Mouse (Mus musculus): ENCODE results near the gene Lrrc27. TPM values are rescaled to one million over a fixed set of nuclear protein-coding genes. Genes with fewer than 3 reads are reported as not detected.

Gene Lrrc27
- polyA plus RNA-seq, 1 experiment from 2014 or later = 4.7 TPM

- ATAC-seq (replicated peaks; ENCODE audit: low FRiP score, low TSS enrichment, low read depth) (no peak), DNase-seq (ENCODE audit: low spot score) (peak; percentile 28)
- Histone ChIP-seq H3K4me3 (ENCODE audit: low read depth, low read length) (no peak overlapping the region), H3K27ac (ENCODE audit: low read depth) (no peak overlapping the region), H3K4me1 (replicated peaks; ENCODE audit: control insufficient read depth, insufficient read depth, low read length) (no peaks in the 10 kb centered on the region), H3K36me3 (ENCODE audit: control insufficient read depth, insufficient read depth, low read length) (no peaks in the 10 kb centered on the region), H3K9me3 (ENCODE audit: control insufficient read depth, low read length) (no peaks in the 10 kb centered on the region), H3K4me2 (ENCODE audit: low read length) (no peak overlapping the region), H3K9ac (ENCODE audit: low read length) (no peak overlapping the region), H3K27me3 (replicated peaks; ENCODE audit: control insufficient read depth, insufficient read depth, low read length) (no peaks in the 10 kb centered on the region)
- 56% methylated on average over 6 of the region's 6 CpGs for WGBS
Measured at GRCm38 (mm10) chr7:139201209-139201608, 11.6 kb upstream of the Lrrc27 start.

DNA sequence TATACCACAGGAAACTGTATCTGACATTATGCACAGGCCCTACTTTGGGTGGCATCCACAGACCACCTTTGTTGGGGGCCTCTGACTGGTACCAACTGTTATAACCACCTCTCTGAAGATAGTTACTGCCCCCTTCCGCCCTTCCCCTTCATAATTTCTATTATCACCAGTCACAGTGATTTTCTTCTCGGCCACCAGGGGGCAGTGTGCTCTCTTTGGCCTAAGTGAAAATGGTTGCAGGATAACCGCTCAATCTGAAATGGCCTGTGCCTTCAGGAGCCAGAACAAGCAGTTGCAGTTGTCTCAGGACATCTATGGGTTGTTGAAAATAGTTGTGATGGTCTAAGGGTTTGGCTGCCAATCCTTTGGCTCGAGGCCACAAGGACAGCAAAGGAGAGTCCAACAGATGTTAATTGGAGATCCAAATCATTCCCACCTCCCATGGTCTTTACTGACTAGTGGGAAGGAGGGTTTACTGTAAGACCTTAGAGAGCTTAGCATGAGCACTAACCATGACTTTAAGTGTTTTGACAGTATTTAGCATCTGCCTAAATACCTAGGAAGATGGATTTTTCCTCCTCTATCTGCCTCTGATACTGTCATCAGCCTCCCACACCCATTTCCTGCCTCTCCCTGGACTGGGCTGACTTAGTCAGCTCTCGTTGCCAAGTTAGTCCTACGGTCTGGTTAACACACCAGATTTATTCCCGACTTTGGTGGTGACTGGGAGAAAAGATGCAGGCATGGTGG is 4.6 kb upstream of the Lrrc27 start:
- Histone ChIP-seq H3K9ac (ENCODE audit: low read length) (no peak overlapping the region), H3K9me3 (ENCODE audit: control insufficient read depth, low read length) (no peaks in the 10 kb centered on the region), H3K4me1 (replicated peaks; ENCODE audit: control insufficient read depth, insufficient read depth, low read length) (peaks cover 6% of the 10 kb centered on the region), H3K27me3 (replicated peaks; ENCODE audit: control insufficient read depth, insufficient read depth, low read length) (no peaks in the 10 kb centered on the region), H3K36me3 (ENCODE audit: control insufficient read depth, insufficient read depth, low read length) (no peaks in the 10 kb centered on the region), H3K4me2 (ENCODE audit: low read length) (no peak overlapping the region), H3K27ac (ENCODE audit: low read depth) (no peak overlapping the region), H3K4me3 (ENCODE audit: low read depth, low read length) (no peak overlapping the region)
- ATAC-seq (replicated peaks; ENCODE audit: low FRiP score, low TSS enrichment, low read depth) = no peak
- peak; percentile 70 for DNase-seq (ENCODE audit: low spot score)
- 21% methylated on average over 7 of the region's 7 CpGs for WGBS

GRCm38 (mm10) chr7:139208773-139209095 is 4.1 kb upstream of the Lrrc27 start:
- DNase-seq (ENCODE audit: low spot score) (peak; percentile 31), ATAC-seq (replicated peaks; ENCODE audit: low FRiP score, low TSS enrichment, low read depth) (no peak)
- Histone ChIP-seq H3K4me1 (replicated peaks; ENCODE audit: control insufficient read depth, insufficient read depth, low read length) (peaks cover 8% of the 10 kb centered on the region), H3K27me3 (replicated peaks; ENCODE audit: control insufficient read depth, insufficient read depth, low read length) (no peaks in the 10 kb centered on the region), H3K36me3 (ENCODE audit: control insufficient read depth, insufficient read depth, low read length) (no peaks in the 10 kb centered on the region), H3K4me2 (ENCODE audit: low read length) (no peak overlapping the region), H3K9me3 (ENCODE audit: control insufficient read depth, low read length) (no peaks in the 10 kb centered on the region), H3K4me3 (ENCODE audit: low read depth, low read length) (no peak overlapping the region), H3K27ac (ENCODE audit: low read depth) (no peak overlapping the region), H3K9ac (ENCODE audit: low read length) (no peak overlapping the region)
- WGBS = 71% methylated on average over 4 of the region's 4 CpGs

DNA sequence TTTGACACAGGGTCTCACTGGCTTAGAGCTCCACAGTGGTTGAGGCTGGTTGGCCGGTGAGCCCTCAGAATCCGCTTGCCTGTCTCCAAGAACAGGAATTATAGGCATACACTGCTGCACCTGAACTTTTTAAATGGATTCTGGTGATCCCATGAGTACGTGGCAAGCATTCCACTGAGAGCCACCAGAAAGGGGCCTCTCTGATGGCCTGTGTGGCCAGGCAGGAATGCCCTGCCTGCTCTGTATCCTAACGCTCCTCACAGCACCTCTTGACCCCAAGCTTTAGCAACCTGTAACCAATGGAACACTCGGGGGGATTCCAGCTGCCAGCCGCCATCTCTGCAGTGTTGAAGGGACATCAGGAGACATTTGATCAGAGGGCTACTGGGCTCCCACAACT is 1.0 kb upstream of the Lrrc27 start:
- ATAC-seq (replicated peaks; ENCODE audit: low FRiP score, low TSS enrichment, low read depth) (no peak), DNase-seq (ENCODE audit: low spot score) (peak; percentile 47)
- Histone ChIP-seq H3K36me3 (ENCODE audit: control insufficient read depth, insufficient read depth, low read length) (no peaks in the 10 kb centered on the region), H3K9me3 (ENCODE audit: control insufficient read depth, low read length) (no peaks in the 10 kb centered on the region), H3K4me1 (replicated peaks; ENCODE audit: control insufficient read depth, insufficient read depth, low read length) (peaks cover 10% of the 10 kb centered on the region), H3K4me2 (ENCODE audit: low read length) (no peak overlapping the region), H3K27me3 (replicated peaks; ENCODE audit: control insufficient read depth, insufficient read depth, low read length) (no peaks in the 10 kb centered on the region), H3K9ac (ENCODE audit: low read length) (no peak overlapping the region), H3K4me3 (ENCODE audit: low read depth, low read length) (no peak overlapping the region), H3K27ac (ENCODE audit: low read depth) (no peak overlapping the region)
- 79% methylated on average over 6 of the region's 6 CpGs for WGBS

DNA sequence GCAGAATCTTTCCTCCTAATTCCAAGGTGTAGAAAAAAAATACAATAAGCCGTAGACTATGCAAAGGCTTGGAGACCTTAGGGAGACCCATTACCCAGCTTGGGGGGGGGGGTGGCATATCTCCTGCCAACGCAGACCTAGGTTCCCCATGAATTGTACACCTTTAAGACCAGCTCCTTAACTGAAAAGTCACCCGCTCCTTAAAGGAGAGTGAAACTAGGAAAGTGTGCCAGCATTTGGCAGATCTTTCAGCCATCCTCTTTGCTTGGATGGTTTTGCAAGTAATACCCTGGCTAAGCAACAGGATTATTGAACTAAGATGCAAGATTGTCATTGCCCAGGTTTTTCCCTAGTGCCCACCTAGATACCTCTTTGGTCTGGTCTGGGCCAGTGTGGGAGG is 963 bp downstream of the Lrrc27 start:
- no peak for ATAC-seq (replicated peaks; ENCODE audit: low FRiP score, low TSS enrichment, low read depth)

DNA sequence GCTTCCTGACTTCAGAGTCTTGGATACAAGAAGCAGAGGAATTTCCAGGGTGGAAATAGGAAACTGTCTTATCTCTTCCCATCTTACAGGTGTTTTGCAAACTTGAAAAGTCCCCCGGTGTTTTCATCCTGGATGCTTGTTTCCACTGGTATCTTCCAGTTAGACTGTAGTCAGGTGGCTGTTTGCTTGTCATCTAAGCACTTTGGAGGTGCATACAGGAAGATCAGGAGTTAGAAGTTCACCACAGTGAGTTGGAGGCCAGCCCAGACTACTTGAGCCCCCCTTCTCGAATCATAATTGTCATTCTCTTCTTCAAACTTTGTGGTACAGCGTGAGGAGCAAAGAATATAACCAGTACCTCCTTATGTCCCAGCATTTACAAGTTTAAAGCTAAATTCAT is 1.4 kb downstream of the Lrrc27 start:
- Histone ChIP-seq H3K36me3 (ENCODE audit: control insufficient read depth, insufficient read depth, low read length) (no peaks in the 10 kb centered on the region), H3K27me3 (replicated peaks; ENCODE audit: control insufficient read depth, insufficient read depth, low read length) (no peaks in the 10 kb centered on the region), H3K4me1 (replicated peaks; ENCODE audit: control insufficient read depth, insufficient read depth, low read length) (peaks cover 10% of the 10 kb centered on the region), H3K4me3 (ENCODE audit: low read depth, low read length) (no peak overlapping the region), H3K27ac (ENCODE audit: low read depth) (no peak overlapping the region), H3K4me2 (ENCODE audit: low read length) (no peak overlapping the region), H3K9ac (ENCODE audit: low read length) (no peak overlapping the region), H3K9me3 (ENCODE audit: control insufficient read depth, low read length) (no peaks in the 10 kb centered on the region)
- WGBS = 77% methylated on average over 3 of the region's 3 CpGs
- ATAC-seq (replicated peaks; ENCODE audit: low FRiP score, low TSS enrichment, low read depth) (no peak), DNase-seq (ENCODE audit: low spot score) (peak; percentile 1)

More for the DNA sequence above, 963 bp downstream of the Lrrc27 start:
- DNase-seq (ENCODE audit: low spot score) = peak; percentile 46
- peak overlapping the region; percentile 49 for H3K9ac ChIP-seq (ENCODE audit: low read length)
- WGBS = 78% methylated on average over 3 of the region's 3 CpGs
- peak overlapping the region; percentile 53 for H3K4me3 ChIP-seq (ENCODE audit: low read depth, low read length)
- no peaks in the 10 kb centered on the region for H3K27me3 ChIP-seq (replicated peaks; ENCODE audit: control insufficient read depth, insufficient read depth, low read length)
- peaks cover 10% of the 10 kb centered on the region for H3K4me1 ChIP-seq (replicated peaks; ENCODE audit: control insufficient read depth, insufficient read depth, low read length)
- H3K27ac ChIP-seq (ENCODE audit: low read depth) = 0 out of 2 replicates have a peak overlapping the region, but pooled peaks have one; percentile 29
- no peaks in the 10 kb centered on the region for H3K36me3 ChIP-seq (ENCODE audit: control insufficient read depth, insufficient read depth, low read length)
- peak overlapping the region; percentile 71 for H3K4me2 ChIP-seq (ENCODE audit: low read length)
- H3K9me3 ChIP-seq (ENCODE audit: control insufficient read depth, low read length) = no peaks in the 10 kb centered on the region

GRCm38 (mm10) chr7:139214596-139215340 is 2.0 kb downstream of the Lrrc27 start:
- Histone ChIP-seq H3K4me3 (ENCODE audit: low read depth, low read length) (no peak overlapping the region), H3K27ac (ENCODE audit: low read depth) (no peak overlapping the region), H3K9ac (ENCODE audit: low read length) (no peak overlapping the region), H3K4me2 (ENCODE audit: low read length) (no peak overlapping the region), H3K4me1 (replicated peaks; ENCODE audit: control insufficient read depth, insufficient read depth, low read length) (peaks cover 10% of the 10 kb centered on the region), H3K9me3 (ENCODE audit: control insufficient read depth, low read length) (no peaks in the 10 kb centered on the region), H3K36me3 (ENCODE audit: control insufficient read depth, insufficient read depth, low read length) (no peaks in the 10 kb centered on the region), H3K27me3 (replicated peaks; ENCODE audit: control insufficient read depth, insufficient read depth, low read length) (no peaks in the 10 kb centered on the region)
- ATAC-seq (replicated peaks; ENCODE audit: low FRiP score, low TSS enrichment, low read depth) = no peak
- DNase-seq (ENCODE audit: low spot score) = peak; percentile 32
- WGBS = 79% methylated on average over 14 of the region's 14 CpGs

DNA sequence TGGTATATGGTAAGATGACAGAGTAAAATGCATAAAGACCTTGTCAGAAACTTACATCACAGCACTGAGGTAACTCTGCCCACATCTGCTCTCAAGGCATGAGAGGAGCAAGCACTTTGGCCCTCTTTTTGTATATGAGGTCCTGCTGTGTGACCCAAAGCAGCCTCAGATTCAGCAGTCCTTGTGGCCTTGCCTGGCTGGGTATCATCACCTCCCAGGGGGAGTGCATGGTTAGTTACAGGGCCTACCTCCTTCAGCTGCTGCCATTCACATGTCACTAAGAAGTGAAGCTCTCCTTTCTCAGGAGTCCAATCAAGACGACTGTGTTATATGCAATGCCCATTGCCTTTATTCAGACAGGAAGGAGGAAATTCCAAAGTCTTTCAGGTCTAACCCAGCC is 2.7 kb downstream of the Lrrc27 start:
- no peak overlapping the region for H3K9ac ChIP-seq (ENCODE audit: low read length)
- H3K36me3 ChIP-seq (ENCODE audit: control insufficient read depth, insufficient read depth, low read length) = no peaks in the 10 kb centered on the region
- WGBS = 64% methylated on average over 1 of the region's 1 CpGs
- no peak overlapping the region for H3K27ac ChIP-seq (ENCODE audit: low read depth)
- peaks cover 10% of the 10 kb centered on the region for H3K4me1 ChIP-seq (replicated peaks; ENCODE audit: control insufficient read depth, insufficient read depth, low read length)
- H3K9me3 ChIP-seq (ENCODE audit: control insufficient read depth, low read length) = no peaks in the 10 kb centered on the region
- no peak for DNase-seq (ENCODE audit: low spot score)
- no peaks in the 10 kb centered on the region for H3K27me3 ChIP-seq (replicated peaks; ENCODE audit: control insufficient read depth, insufficient read depth, low read length)
- no peak overlapping the region for H3K4me2 ChIP-seq (ENCODE audit: low read length)
- ATAC-seq (replicated peaks; ENCODE audit: low FRiP score, low TSS enrichment, low read depth) = no peak
- no peak overlapping the region for H3K4me3 ChIP-seq (ENCODE audit: low read depth, low read length)

DNA sequence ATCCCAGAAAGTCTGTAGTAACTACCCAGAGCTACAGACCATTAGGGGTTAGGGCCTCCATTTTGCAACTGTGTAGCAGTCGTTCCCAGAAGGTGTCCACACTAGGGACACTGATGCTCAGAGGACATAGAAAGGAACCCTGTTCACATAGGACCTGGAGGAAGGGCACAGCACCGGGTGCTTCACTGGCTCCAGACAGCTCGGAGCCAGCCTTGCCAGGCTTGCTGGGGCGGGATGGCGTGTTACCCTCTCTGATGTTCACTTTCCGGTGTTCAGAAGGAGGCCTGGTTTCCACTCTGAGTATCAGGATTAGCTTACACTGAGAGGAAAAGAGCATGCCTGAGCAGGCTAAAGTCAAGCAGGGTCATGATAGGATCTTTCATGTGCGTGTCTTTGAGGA is 3.2 kb downstream of the Lrrc27 start:
- 84% methylated on average over 7 of the region's 7 CpGs for WGBS
- H3K9ac ChIP-seq (ENCODE audit: low read length) = no peak overlapping the region
- H3K36me3 ChIP-seq (ENCODE audit: control insufficient read depth, insufficient read depth, low read length) = no peaks in the 10 kb centered on the region
- H3K27ac ChIP-seq (ENCODE audit: low read depth) = no peak overlapping the region
- ATAC-seq (replicated peaks; ENCODE audit: low FRiP score, low TSS enrichment, low read depth) (no peak), DNase-seq (ENCODE audit: low spot score) (no peak)
- no peaks in the 10 kb centered on the region for H3K9me3 ChIP-seq (ENCODE audit: control insufficient read depth, low read length)
- no peak overlapping the region for H3K4me2 ChIP-seq (ENCODE audit: low read length)
- peaks cover 10% of the 10 kb centered on the region for H3K4me1 ChIP-seq (replicated peaks; ENCODE audit: control insufficient read depth, insufficient read depth, low read length)
- H3K27me3 ChIP-seq (replicated peaks; ENCODE audit: control insufficient read depth, insufficient read depth, low read length) = no peaks in the 10 kb centered on the region
- no peak overlapping the region for H3K4me3 ChIP-seq (ENCODE audit: low read depth, low read length)

Data from intestine, embryonic 14.5 days (tissue).